Mouse (Mus musculus) cortical plate, adult 2 months (tissue): ENCODE data around the gene 2200002J24Rik. TPM values are rescaled to one million over a fixed set of nuclear protein-coding genes. Genes with fewer than 3 reads are reported as not detected.
A peak's percentile ranks its signal among the peaks of the same experiment; 100 is the strongest.
"Not testable (repeated sequence)": the region's sequence is repeated elsewhere in the genome, so short reads cannot be mapped to it uniquely, and the experiment has no call there.

ENCODE experiments used
- H3K27ac ChIP-seq: fragments of 200-500 bp; 2 replicates; pipeline ENCODE4 v1.5.1; 2012; ENCODE audit warnings: low read length, control low read depth, inconsistent platforms; ENCODE audit not compliant: insufficient read depth
- H3K4me1 ChIP-seq: fragments of 200-500 bp; 2 replicates; pipeline ENCODE4 v1.6.1; 2011; ENCODE audit warnings: low read length; ENCODE audit not compliant: control insufficient read depth, insufficient read depth
- H3K4me3 ChIP-seq: fragments of 200-500 bp; 2 replicates; pipeline ENCODE4 v1.5.1; 2011; ENCODE audit warnings: mild to moderate bottlenecking, low read length, control low read depth; ENCODE audit not compliant: insufficient read depth
- CTCF ChIP-seq: fragments of 200-500 bp; IDR thresholded peaks from 2 replicates; pipeline ENCODE4 v1.5.1; 2011; ENCODE audit warnings: mild to moderate bottlenecking, control low read depth, low read length; ENCODE audit not compliant: insufficient read depth; ENCODE audit errors: extremely low read depth
- POLR2A ChIP-seq: fragments of 200-500 bp; IDR thresholded peaks from 2 replicates; pipeline ENCODE4 v1.6.1; 2011; ENCODE audit warnings: mild to moderate bottlenecking, low read length, control low read depth; ENCODE audit not compliant: insufficient read depth; ENCODE audit errors: extremely low read depth
- polyA plus RNA-seq: library from polyadenylated mRNA; depleted of rRNA; stranded (reverse); fragments of >200 nt; gene quantifications from 2 replicates; pipeline ENCODE4 v1.2.3, GENCODE M21; 2012; rRNA removed

2200002J24Rik gene
- polyA plus RNA-seq, 1 experiment, result not detected

DNA sequence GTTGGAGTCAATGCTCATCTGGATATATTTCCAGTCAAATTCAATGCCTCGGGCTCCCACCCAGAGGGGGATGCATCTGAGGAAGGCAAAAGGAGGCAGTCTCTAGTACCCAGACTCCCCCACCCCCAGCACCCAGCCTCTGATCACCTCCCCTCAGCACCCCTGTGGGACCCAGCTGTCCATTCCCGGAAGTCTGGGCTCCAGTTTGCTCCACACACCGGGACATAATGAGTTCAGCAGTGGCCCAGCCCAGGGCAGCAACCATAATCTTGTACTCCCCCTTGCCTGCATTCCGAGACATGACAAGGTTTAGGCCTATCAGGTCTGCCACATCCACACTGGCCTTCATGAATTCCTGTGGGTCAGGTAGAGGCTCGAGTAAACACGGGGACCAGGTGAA lies 29.5 kb downstream of the 2200002J24Rik start:
- Histone ChIP-seq H3K4me1 (peaks cover 11% of the 10 kb centered on the region), H3K4me3 (peak overlapping the region; percentile 91; the same call in 1 of the 2 replicates), H3K27ac (no peak overlapping the region)
- TF ChIP-seq POLR2A (no peak), CTCF (no peak)

DNA sequence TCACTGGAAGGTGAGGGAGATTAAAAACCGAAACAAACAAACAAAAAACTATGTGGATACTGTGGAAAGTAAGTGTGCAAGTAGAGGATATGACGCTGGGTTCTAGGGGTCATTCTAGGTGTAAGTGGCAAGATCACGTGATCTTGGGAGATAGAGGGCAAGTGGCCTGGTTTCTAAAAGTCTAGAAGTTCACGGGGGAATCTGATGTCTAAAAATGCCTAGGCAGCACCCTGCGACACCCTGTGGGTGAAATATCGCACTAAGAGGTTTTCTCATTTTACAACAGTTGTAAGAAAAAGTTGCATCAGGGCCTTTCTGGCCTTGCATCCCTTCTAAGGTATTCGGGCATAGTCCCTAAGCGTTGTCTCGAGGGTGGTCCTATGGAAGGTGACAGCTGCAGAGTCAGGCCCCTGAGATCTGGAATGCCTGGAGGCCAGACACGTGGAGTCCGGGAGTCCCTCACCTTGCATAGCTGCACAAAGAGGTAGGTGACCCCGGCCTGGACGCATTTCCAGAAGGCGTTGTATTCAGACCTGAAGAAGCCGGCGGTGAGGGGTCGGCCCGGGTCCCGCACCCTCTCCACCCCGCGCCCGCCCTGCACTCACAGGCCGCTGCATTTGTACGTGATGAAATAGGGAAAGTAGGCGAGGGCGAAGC lies 30.1 kb downstream of the 2200002J24Rik start:
- Histone ChIP-seq H3K27ac (peak overlapping the region; percentile 33; the same call in 1 of the 2 replicates), H3K4me3 (peak overlapping the region; percentile 91), H3K4me1 (peaks cover 11% of the 10 kb centered on the region)
- TF ChIP-seq POLR2A (no peak), CTCF (peak; percentile 2; the same call in 1 of the 2 replicates)

DNA sequence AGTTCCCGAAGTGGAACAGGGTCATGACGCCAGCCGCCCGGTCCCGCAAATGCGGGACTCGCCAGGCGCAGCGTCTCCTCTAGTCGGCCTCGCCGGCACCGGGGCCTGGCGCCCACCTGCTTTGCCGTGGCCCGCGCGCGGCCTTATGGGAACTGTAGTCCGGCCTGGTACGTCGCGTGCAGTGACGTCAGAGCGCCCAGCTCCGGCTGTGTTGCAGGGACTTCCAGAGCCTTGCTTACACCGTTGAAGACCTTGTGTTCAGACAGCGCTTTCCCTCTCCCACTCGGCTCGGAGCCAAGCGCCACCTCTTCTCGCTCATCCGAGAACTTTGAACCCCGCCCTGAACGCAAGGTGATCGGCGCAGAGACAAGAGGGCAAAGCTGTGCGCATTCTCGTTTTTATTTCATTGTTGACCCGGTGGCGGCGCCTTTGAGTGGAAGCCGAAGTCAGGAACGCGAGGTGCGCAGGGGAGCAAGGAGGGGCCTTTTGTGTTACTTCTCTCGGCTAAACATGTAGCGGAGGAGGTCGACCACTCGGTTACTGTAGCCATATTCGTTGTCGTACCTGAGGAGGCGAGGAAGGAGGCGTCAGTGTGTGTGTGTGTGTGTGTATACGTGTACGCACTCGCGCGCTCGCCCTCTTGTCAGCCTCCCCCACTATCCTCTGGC lies 30.8 kb downstream of the 2200002J24Rik start, which contains the start of gene Tmem147:
Gene Tmem147, minus strand, starts transcription at position 145 of the 668 bp plus-strand sequence.
- Histone ChIP-seq H3K4me3 (peak within 1 kb of the TSS; percentile 91), H3K4me1 (peaks cover 11% of the 10 kb centered on the region), H3K27ac (peak within 1 kb of the TSS; percentile 56)
- TF ChIP-seq CTCF, result no peak
- peak; percentile 76; the same call in 1 of the 2 replicates for TF ChIP-seq POLR2A

DNA sequence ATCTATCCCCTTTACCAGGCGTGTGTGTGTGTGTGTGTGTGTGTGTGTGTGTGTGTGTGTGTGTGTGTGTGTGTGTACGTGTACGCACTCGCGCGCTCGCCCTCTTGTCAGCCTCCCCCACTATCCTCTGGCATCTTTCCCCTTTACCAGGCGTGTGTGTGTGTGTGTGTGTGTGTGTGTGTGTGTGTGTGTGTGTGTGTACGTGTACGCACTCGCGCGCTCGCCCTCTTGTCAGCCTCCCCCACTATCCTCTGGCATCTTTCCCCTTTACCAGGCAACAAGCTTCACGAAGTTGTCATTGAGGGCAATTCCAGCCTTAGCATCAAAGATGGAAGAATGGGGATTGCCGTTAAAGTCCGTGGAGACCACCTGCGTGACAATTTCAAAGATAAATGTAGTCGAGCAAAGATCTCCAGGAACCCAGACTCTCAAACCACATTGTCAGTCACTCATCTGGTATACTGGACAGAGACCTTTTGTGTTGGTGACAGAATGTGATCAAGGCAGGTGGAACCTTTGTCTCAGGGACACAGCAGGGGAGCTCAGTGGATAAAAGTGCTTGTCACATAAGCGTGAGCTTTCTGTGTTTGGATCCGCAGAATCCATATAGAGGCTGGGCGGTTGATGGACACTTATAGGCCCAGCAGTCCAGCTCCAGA lies 31.5 kb downstream of the 2200002J24Rik start:
- peak overlapping the region; percentile 56 for H3K27ac ChIP-seq
- H3K4me1 ChIP-seq, result peaks cover 11% of the 10 kb centered on the region
- peak overlapping the region; percentile 91 for H3K4me3 ChIP-seq

DNA sequence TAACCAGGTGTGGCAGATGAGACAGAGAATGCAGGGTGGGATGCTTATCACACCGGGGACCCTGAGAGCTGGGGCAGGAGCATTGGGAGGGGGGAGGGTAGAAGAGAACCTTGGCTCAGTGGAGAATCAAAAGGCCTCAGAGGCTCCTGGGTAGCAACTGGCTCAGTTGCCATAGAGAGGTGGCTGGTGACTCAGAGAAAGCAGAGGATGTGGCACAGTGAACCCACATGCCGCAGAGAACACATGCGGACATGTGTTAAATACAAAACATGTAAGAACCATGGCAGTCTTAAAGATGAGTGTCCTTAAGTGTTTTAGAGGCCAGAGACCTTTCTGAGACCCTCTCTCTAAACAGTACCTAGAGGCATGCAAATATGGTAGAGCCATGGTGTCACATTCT lies 37.5 kb downstream of the 2200002J24Rik start:
- TF ChIP-seq CTCF (no peak), POLR2A (no peak)
- Histone ChIP-seq H3K4me3 (no peak overlapping the region), H3K27ac (no peak overlapping the region), H3K4me1 (0 out of 2 replicates have a peak, but pooled peaks cover 3% of the 10 kb centered on the region)

DNA sequence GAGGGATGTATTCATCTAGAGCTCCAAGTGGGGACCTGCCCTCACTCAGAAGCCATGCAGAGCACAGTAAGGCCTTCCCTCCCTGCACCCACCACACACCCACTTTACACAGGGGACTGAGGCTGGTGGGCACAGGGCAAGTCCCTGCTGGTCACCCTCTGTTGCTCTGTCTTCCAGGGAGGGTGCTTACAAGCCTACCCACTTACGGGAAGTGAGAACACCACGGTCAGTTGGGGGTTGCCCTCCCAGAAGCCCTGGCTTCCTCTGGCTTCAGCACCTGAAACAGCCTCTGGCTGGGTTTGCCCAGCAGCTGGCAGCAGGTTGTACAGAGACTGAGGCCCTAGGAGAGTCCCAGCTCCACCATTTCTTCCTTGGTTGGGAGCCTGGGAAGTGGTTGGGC lies 43.8 kb downstream of the 2200002J24Rik start:
- not testable (repeated sequence) for H3K27ac ChIP-seq, H3K4me3 ChIP-seq, H3K4me1 ChIP-seq

DNA sequence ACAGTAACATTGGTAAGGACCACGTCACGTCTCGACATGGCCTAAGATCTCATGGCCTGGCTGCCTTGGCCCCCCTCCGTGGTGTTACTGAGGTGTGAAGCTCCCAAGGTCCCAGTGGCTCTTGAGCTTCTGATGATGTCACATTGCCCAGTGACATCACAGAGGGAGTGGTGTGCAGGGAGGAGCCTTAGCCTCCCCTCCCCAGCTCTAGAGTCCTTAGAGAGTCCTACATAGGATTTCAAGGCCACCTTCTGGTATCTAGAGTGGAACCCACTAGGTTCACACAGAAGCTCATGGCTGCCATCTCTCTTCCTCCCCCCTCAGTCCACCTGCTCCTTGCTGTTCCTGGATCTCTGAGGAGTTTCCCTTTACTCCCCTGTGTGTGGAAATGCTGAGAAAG lies 44.9 kb downstream of the 2200002J24Rik start, which contains the start of gene Gapdhs:
Gene Gapdhs, minus strand, starts transcription at position 65 of the 400 bp plus-strand sequence.
- not testable (repeated sequence) for H3K4me3 ChIP-seq, H3K27ac ChIP-seq, H3K4me1 ChIP-seq

DNA sequence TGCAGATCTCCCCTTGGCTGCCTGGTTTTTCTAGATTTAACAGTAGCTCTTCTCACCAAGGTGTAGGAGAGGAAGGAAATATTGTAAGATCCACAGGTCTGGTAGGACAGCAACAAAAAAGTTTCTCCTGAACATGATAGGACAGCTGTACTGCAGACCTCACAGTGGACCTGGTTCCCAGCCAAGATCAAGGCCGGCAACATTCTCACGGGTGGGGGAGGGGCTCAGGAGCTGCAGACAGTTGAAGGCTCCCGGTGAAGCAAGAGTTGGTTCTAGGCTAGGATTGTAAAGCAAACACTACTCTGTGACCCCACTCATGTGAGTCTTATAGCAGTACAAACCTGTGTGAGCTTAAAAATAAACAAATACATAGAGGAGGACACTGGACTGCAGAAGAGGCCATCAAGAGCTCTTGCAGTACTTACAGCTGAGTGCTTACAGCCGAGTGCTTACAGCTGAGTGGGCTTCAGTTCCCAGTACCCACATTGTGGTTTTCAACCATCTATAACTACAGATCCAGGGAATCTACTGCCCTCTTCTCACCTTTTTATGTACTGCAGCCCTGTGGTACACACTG lies 45.4 kb downstream of the 2200002J24Rik start:
- TF ChIP-seq CTCF (no peak), POLR2A (no peak)
- H3K4me1 ChIP-seq, result no peaks in the 10 kb centered on the region
- H3K27ac ChIP-seq, result no peak overlapping the region
- H3K4me3 ChIP-seq, result no peak overlapping the region

DNA sequence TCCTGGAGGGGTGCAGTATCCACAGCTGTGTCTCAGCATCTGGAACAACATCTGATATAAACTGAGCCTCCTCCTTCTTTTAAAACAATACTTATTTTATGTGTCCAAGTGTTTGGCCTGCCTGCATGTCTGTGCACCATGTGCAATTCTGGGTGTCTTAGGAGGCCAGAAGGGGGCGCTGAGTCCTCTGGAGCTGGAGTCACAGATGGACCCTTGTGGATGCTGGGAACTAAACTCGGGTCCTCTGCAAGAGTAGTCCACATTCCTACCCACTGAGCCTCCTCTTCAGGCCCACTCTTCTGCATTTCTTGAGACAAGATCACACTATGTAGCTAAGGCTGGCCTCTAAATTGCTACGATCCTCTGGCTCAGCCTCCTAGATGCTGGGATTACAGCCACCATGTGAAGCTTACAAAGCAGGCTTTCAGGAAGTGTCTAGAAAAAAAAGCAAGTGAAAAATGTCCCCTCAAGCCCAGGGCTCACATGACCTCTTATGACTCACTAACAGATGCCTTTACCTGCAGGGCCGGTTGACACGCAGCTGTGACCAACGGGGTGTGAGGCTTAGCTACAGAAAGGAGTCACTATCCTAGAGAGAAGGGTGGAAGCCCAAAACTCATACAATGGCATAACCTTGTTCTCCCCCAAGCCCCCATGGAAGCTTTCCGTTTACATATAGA lies 48.9 kb downstream of the 2200002J24Rik start:
- TF ChIP-seq POLR2A (no peak), CTCF (no peak)
- Histone ChIP-seq H3K4me1 (no peaks in the 10 kb centered on the region), H3K27ac (no peak overlapping the region), H3K4me3 (no peak overlapping the region)

Other genes with a start within 250 kb of the 2200002J24Rik start
- gene Kirrel2, start 241.2 kb upstream of the 2200002J24Rik start, polyA plus RNA-seq, result 7.8 and 8.3 TPM in 2 replicates
- 1.4 and 1.7 TPM in 2 replicates for gene Nphs1, start 240.6 kb upstream of the 2200002J24Rik start, polyA plus RNA-seq
- not detected in 2 replicates for gene Prodh2, start 205.3 kb upstream of the 2200002J24Rik start, polyA plus RNA-seq
- 174 and 184 TPM in 2 replicates for gene Arhgap33, start 163.9 kb upstream of the 2200002J24Rik start, polyA plus RNA-seq
- 11.0 and 11.3 TPM in 2 replicates for gene Hspb6, start 146.7 kb upstream of the 2200002J24Rik start, polyA plus RNA-seq
- gene Proser3, start 146.6 kb upstream of the 2200002J24Rik start, polyA plus RNA-seq, result 4.7 and 6.2 TPM in 2 replicates
- 71.9 and 72.7 TPM in 2 replicates for gene Lin37, start 139.1 kb upstream of the 2200002J24Rik start, polyA plus RNA-seq
- gene U2af1l4, start 135.6 kb upstream of the 2200002J24Rik start, polyA plus RNA-seq, result 90.9 and 97.0 TPM in 2 replicates
- gene Gm49396, start 135.6 kb upstream of the 2200002J24Rik start, polyA plus RNA-seq, result 4.7 and 5.5 TPM in 2 replicates
- gene Psenen, start 135.3 kb upstream of the 2200002J24Rik start, polyA plus RNA-seq, result 127 and 133 TPM in 2 replicates
- 3.4 and 4.4 TPM in 2 replicates for gene Igflr1, start 133.5 kb upstream of the 2200002J24Rik start, polyA plus RNA-seq
- gene Kmt2b, start 110.2 kb upstream of the 2200002J24Rik start, polyA plus RNA-seq, result 40.0 and 45.3 TPM in 2 replicates
- gene Zbtb32, start 100.0 kb upstream of the 2200002J24Rik start, polyA plus RNA-seq, result 0.08 TPM in 1 of 2 replicates, not detected in the other
- 2.0 and 2.1 TPM in 2 replicates for gene Upk1a, start 86.1 kb upstream of the 2200002J24Rik start, polyA plus RNA-seq
- 1,068 and 1,150 TPM in 2 replicates for gene Cox6b1, start 72.8 kb upstream of the 2200002J24Rik start, polyA plus RNA-seq
- gene Etv2, start 63.1 kb upstream of the 2200002J24Rik start, polyA plus RNA-seq, result not detected in 2 replicates
- 59.7 and 60.1 TPM in 2 replicates for gene Rbm42, start 48.6 kb upstream of the 2200002J24Rik start, polyA plus RNA-seq
- gene Haus5, start 33.9 kb upstream of the 2200002J24Rik start, polyA plus RNA-seq, result 7.6 and 9.4 TPM in 2 replicates
- not detected in 2 replicates for gene Pmis2, start 27.3 kb upstream of the 2200002J24Rik start, polyA plus RNA-seq
- gene Atp4a, start 13.3 kb downstream of the 2200002J24Rik start, polyA plus RNA-seq, result 0.73 and 1.0 TPM in 2 replicates
- gene Tmem147, start 30.6 kb downstream of the 2200002J24Rik start, polyA plus RNA-seq, result 189 and 190 TPM in 2 replicates
- not detected in 2 replicates for gene Gapdhs, start 44.8 kb downstream of the 2200002J24Rik start, polyA plus RNA-seq
- gene Sbsn, start 52.5 kb downstream of the 2200002J24Rik start, polyA plus RNA-seq, result 8.4 and 8.6 TPM in 2 replicates
- gene Dmkn, start 64.8 kb downstream of the 2200002J24Rik start, polyA plus RNA-seq, result 3.3 and 9.6 TPM in 2 replicates
- gene Krtdap, start 89.0 kb downstream of the 2200002J24Rik start, polyA plus RNA-seq, result not detected in 2 replicates
- 0.09 and 0.38 TPM in 2 replicates for gene Ffar2, start 124.8 kb downstream of the 2200002J24Rik start, polyA plus RNA-seq
- gene Ffar3, start 157.3 kb downstream of the 2200002J24Rik start, polyA plus RNA-seq, result 0.13 TPM in 1 of 2 replicates, not detected in the other
- 0.02 TPM in 1 of 2 replicates, not detected in the other for gene Ffar1, start 162.6 kb downstream of the 2200002J24Rik start, polyA plus RNA-seq
- gene Cd22, start 181.4 kb downstream of the 2200002J24Rik start, polyA plus RNA-seq, result 0.15 and 0.83 TPM in 2 replicates
- gene Mag, start 215.9 kb downstream of the 2200002J24Rik start, polyA plus RNA-seq, result 412 and 613 TPM in 2 replicates
- not detected in 2 replicates for gene Hamp2, start 225.8 kb downstream of the 2200002J24Rik start, polyA plus RNA-seq
- gene Hamp, start 245.1 kb downstream of the 2200002J24Rik start, polyA plus RNA-seq, result not detected in 2 replicates